Mouse (Mus musculus): ENCODE measurements at regions not wholly inside any gene's neighbourhood (a gene's known extent, or its start where the extent isn't known, plus 50 kb on each side); places are given as distances from the start of the nearest gene placed in this dataset.
A peak's percentile ranks its signal among the peaks of the same experiment; 100 is the strongest.

- no peak overlapping the region for H3K27ac ChIP-seq (ENCODE audit: low read depth)
- no peaks in the 10 kb centered on the region for H3K36me3 ChIP-seq (ENCODE audit: insufficient read depth)
- H3K4me3 ChIP-seq (ENCODE audit: low read depth, low read length) = no peak overlapping the region
- no peak for ATAC-seq (ENCODE audit: insufficient read depth)
- H3K9ac ChIP-seq = no peak overlapping the region
- no peak for TF ChIP-seq CTCF (IDR thresholded peaks at IDR 0.05; ENCODE audit: low read depth)
- H3K9me3 ChIP-seq (ENCODE audit: low read depth, low read length) = no peaks in the 10 kb centered on the region
- no peaks in the 10 kb centered on the region for H3K27me3 ChIP-seq (ENCODE audit: insufficient read depth, low read length)
- H3K4me1 ChIP-seq (ENCODE audit: insufficient read depth) = no peaks in the 10 kb centered on the region
- no peak overlapping the region for H3K4me2 ChIP-seq
- no peak for DNase-seq
Measured at GRCm38 (mm10) chr10:101486504-101486903, 194.8 kb upstream of the Mgat4c start.

DNA sequence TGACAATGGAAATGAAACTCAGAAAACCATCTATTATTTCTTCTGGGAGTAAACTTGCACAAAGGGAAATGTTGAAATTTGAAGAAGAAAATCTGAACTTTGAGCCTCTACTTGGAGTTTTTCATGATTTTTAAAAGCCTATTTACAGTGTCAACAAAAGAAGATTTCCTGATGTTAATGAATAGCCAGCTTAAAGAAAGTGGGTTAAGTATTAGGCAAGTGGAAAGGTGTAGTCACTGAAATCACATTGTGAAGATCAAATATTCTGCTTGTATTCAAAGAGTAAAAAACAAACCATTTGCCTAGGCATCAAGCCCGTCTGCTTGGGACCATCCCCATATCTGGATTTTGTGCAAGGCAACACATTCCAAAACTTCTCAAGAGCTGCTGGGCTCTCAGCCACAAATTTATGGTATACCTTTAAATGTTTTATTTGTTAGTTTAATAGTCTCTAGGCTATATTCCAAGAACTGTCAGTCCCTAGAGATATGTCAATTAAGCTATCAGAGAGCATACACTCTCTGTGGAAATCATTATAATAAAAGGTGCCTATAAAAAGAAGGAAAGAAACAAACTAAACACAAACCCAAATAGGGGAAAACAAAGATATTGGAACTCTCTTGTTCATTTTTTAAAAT is 190.8 kb upstream of the Mgat4c start:
- Histone ChIP-seq H3K9ac (no peak overlapping the region), H3K4me1 (ENCODE audit: insufficient read depth) (no peaks in the 10 kb centered on the region), H3K4me2 (no peak overlapping the region), H3K4me3 (ENCODE audit: low read depth, low read length) (no peak overlapping the region), H3K36me3 (ENCODE audit: insufficient read depth) (no peaks in the 10 kb centered on the region), H3K27me3 (ENCODE audit: insufficient read depth, low read length) (no peaks in the 10 kb centered on the region), H3K27ac (ENCODE audit: low read depth) (no peak overlapping the region), H3K9me3 (ENCODE audit: low read depth, low read length) (no peaks in the 10 kb centered on the region)
- ATAC-seq (ENCODE audit: insufficient read depth) (peak; percentile 31; the same call in 1 of the 2 replicates), DNase-seq (peak; percentile 4)
- no peak for TF ChIP-seq CTCF (IDR thresholded peaks at IDR 0.05; ENCODE audit: low read depth)
- 48% methylated on average over 1 of the region's 1 CpGs for WGBS

- no peaks in the 10 kb centered on the region for H3K4me1 ChIP-seq (ENCODE audit: insufficient read depth)
- no peak for TF ChIP-seq CTCF (IDR thresholded peaks at IDR 0.05; ENCODE audit: low read depth)
- ATAC-seq (ENCODE audit: insufficient read depth) (no peak), DNase-seq (no peak)
- no peaks in the 10 kb centered on the region for H3K36me3 ChIP-seq (ENCODE audit: insufficient read depth)
- H3K9ac ChIP-seq = no peak overlapping the region
- H3K27me3 ChIP-seq (ENCODE audit: insufficient read depth, low read length) = no peaks in the 10 kb centered on the region
- no peak overlapping the region for H3K4me3 ChIP-seq (ENCODE audit: low read depth, low read length)
- H3K27ac ChIP-seq (ENCODE audit: low read depth) = no peak overlapping the region
- no peak overlapping the region for H3K4me2 ChIP-seq
- 87% methylated on average over 3 of the region's 3 CpGs for WGBS
- no peaks in the 10 kb centered on the region for H3K9me3 ChIP-seq (ENCODE audit: low read depth, low read length)
Measured at GRCm38 (mm10) chr10:101515087-101515486, 166.2 kb upstream of the Mgat4c start.

- no peak overlapping the region for H3K4me2 ChIP-seq
- no peak for ATAC-seq (ENCODE audit: insufficient read depth)
- WGBS = 87% methylated on average over 3 of the region's 3 CpGs
- H3K4me1 ChIP-seq (ENCODE audit: insufficient read depth) = no peaks in the 10 kb centered on the region
- no peak overlapping the region for H3K9ac ChIP-seq
- H3K9me3 ChIP-seq (ENCODE audit: low read depth, low read length) = no peaks in the 10 kb centered on the region
- no peaks in the 10 kb centered on the region for H3K27me3 ChIP-seq (ENCODE audit: insufficient read depth, low read length)
- H3K4me3 ChIP-seq (ENCODE audit: low read depth, low read length) = no peak overlapping the region
- H3K36me3 ChIP-seq (ENCODE audit: insufficient read depth) = no peaks in the 10 kb centered on the region
- no peak for DNase-seq
- no peak for TF ChIP-seq CTCF (IDR thresholded peaks at IDR 0.05; ENCODE audit: low read depth)
- H3K27ac ChIP-seq (ENCODE audit: low read depth) = no peak overlapping the region
Measured at GRCm38 (mm10) chr10:101516930-101517329, 164.4 kb upstream of the Mgat4c start.

DNA sequence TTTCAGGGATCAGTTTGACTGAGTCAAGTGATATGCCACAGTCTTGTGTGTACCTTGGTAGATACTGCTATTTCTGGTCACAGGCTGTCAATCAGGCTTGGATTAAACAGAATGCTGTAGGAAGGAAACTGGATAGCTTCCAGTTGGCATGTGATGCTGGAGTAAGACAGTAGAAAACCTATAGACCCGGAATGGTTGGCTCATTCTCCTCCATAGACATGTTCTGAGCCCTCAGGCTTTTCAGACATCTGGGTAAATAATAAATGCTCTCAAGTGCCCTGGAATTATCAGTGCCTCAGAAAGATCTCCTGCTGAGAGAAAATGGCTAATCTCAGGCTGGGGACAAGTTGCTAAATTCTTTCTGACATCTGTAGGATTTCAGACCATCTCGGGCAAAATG is 149.0 kb upstream of the Mgat4c start:
- no peak for ATAC-seq (ENCODE audit: insufficient read depth)
- DNase-seq = no peak
- Histone ChIP-seq H3K27ac (ENCODE audit: low read depth) (no peak overlapping the region), H3K36me3 (ENCODE audit: insufficient read depth) (no peaks in the 10 kb centered on the region), H3K27me3 (ENCODE audit: insufficient read depth, low read length) (no peaks in the 10 kb centered on the region), H3K4me2 (no peak overlapping the region), H3K4me1 (ENCODE audit: insufficient read depth) (no peaks in the 10 kb centered on the region), H3K9ac (no peak overlapping the region), H3K9me3 (ENCODE audit: low read depth, low read length) (no peaks in the 10 kb centered on the region), H3K4me3 (ENCODE audit: low read depth, low read length) (no peak overlapping the region)
- no peak for TF ChIP-seq CTCF (IDR thresholded peaks at IDR 0.05; ENCODE audit: low read depth)
- 80% methylated on average over 2 of the region's 2 CpGs for WGBS

DNA sequence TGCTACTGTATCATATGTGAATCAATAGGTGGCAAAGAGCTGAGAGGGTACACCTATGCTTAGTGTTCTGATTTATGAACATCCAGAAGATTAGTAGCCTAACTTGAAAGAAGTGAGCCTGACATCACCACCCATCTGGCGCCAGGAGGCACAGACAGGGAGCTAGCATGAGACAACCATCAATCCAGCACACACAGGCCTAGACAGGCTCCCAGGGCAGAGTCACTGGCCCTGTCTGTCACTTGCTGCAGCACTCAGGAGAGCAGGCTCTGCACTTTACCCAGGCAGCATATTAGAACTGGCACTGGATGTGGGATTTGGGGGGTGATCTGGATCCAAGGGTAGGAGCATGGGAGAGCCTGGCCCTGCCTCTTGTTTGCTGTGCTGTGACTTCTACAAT is 137.1 kb upstream of the Mgat4c start:
- no peak overlapping the region for H3K4me3 ChIP-seq (ENCODE audit: low read depth, low read length)
- no peak overlapping the region for H3K9ac ChIP-seq
- no peaks in the 10 kb centered on the region for H3K9me3 ChIP-seq (ENCODE audit: low read depth, low read length)
- H3K4me2 ChIP-seq = no peak overlapping the region
- H3K4me1 ChIP-seq (ENCODE audit: insufficient read depth) = no peaks in the 10 kb centered on the region
- no peak for TF ChIP-seq CTCF (IDR thresholded peaks at IDR 0.05; ENCODE audit: low read depth)
- H3K36me3 ChIP-seq (ENCODE audit: insufficient read depth) = no peaks in the 10 kb centered on the region
- WGBS = 38% methylated on average over 1 of the region's 1 CpGs
- no peaks in the 10 kb centered on the region for H3K27me3 ChIP-seq (ENCODE audit: insufficient read depth, low read length)
- ATAC-seq (ENCODE audit: insufficient read depth) (no peak), DNase-seq (no peak)
- no peak overlapping the region for H3K27ac ChIP-seq (ENCODE audit: low read depth)

DNA sequence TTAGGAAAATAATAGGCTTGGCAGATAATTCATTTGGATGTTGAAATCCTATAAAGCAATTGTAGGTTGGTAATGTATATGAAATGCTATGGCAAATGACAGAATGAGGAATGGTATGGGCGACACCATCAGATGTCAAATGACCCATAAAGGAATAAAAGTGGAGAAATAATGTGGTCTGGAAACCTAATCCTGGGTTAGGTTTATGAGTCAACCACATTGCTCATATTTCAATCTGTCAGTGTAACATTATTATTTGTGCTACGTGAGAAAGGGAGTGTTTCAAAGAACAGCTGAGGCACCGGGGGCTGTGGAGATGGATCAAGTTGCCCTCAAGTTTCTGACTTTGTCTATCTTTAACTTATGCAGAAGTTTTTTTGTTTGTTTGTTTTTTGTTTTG is 130.6 kb upstream of the Mgat4c start:
- H3K27me3 ChIP-seq (ENCODE audit: insufficient read depth, low read length) = no peaks in the 10 kb centered on the region
- no peak for TF ChIP-seq CTCF (IDR thresholded peaks at IDR 0.05; ENCODE audit: low read depth)
- no peak overlapping the region for H3K4me2 ChIP-seq
- WGBS = 61% methylated on average over 3 of the region's 3 CpGs
- no peaks in the 10 kb centered on the region for H3K36me3 ChIP-seq (ENCODE audit: insufficient read depth)
- H3K9ac ChIP-seq = no peak overlapping the region
- H3K4me1 ChIP-seq (ENCODE audit: insufficient read depth) = no peaks in the 10 kb centered on the region
- no peaks in the 10 kb centered on the region for H3K9me3 ChIP-seq (ENCODE audit: low read depth, low read length)
- H3K27ac ChIP-seq (ENCODE audit: low read depth) = no peak overlapping the region
- no peak for DNase-seq
- no peak for ATAC-seq (ENCODE audit: insufficient read depth)
- no peak overlapping the region for H3K4me3 ChIP-seq (ENCODE audit: low read depth, low read length)
